Mouse (Mus musculus): ENCODE results near the gene Wdr26. TPM values are rescaled to one million over a fixed set of nuclear protein-coding genes. Genes with fewer than 3 reads are reported as not detected.

Wdr26 gene
- total RNA-seq, 2 experiments from 2014 or later: 119 to 126 TPM

- no peak for DNase-seq (ENCODE audit: low spot score in 2 of 2)
- intact Hi-C loops (cut with DNase I): no loop called here
Measured at GRCm38 (mm10) chr1:181125916-181126315, 85.9 kb downstream of the Wdr26 start.

GRCm38 (mm10) chr1:181124145-181124544, 87.7 kb downstream of the Wdr26 start:
- DNase-seq (ENCODE audit: low spot score in 2 of 2): no peak
- intact Hi-C loops (cut with DNase I): no loop called here

Other genes starting within 250 kb of the Wdr26 start
- 10 to 100 TPM; 17.0 to 19.1 TPM for gene Ephx1, start 191.1 kb downstream of the Wdr26 start, total RNA-seq (2021)
- gene 9130409I23Rik, start 160.8 kb downstream of the Wdr26 start, total RNA-seq (2021): not detected
- 10 to 100 TPM; 28.9 to 32.4 TPM for gene Nvl, start 67.8 kb downstream of the Wdr26 start, total RNA-seq (2021)
- gene Cnih4, start 67.3 kb downstream of the Wdr26 start, total RNA-seq (2021): 10 to 100 TPM; 20.8 to 22.0 TPM
- gene Cnih3, start 140.6 kb upstream of the Wdr26 start, total RNA-seq (2021): 10 to 100 TPM; 72.5 to 76.0 TPM

Data from left cerebral cortex, postnatal 14 days (tissue).